Mouse (Mus musculus) ES-E14 (cell line): ENCODE measurements at regions not wholly inside any gene's neighbourhood (a gene's known extent, or its start where the extent isn't known, plus 50 kb on each side); places are given as distances from the start of the nearest gene placed in this dataset.

ENCODE experiments used
- DNase-seq: peaks from one replicate; pipeline ENCODE4 v3.0.0-alpha.2; 2013; ENCODE audit warnings: low read depth, low spot score
- H3K27ac ChIP-seq: 2 replicates; pipeline ENCODE4 v1.5.1; 2012; ENCODE audit warnings: low read depth, mild to moderate bottlenecking, low read length, moderate library complexity, mixed read lengths; ENCODE audit not compliant: poor library complexity, insufficient read depth, severe bottlenecking
- H3K36me3 ChIP-seq: 2 replicates; pipeline ENCODE4 v1.6.1; 2012; ENCODE audit warnings: mild to moderate bottlenecking, low read length, moderate library complexity, mixed read lengths; ENCODE audit not compliant: control insufficient read depth, poor library complexity, insufficient read depth, severe bottlenecking
- H3K4me1 ChIP-seq, 2 experiments: fragments of 150-350 bp in 1 of 2; sonication (generic) in 1 of 2; 2 replicates each; pipeline ENCODE4 v1.6.1; 2012; ENCODE audit warnings: low read length in 2 of 2, mild to moderate bottlenecking in 1 of 2, mixed read lengths in 1 of 2; ENCODE audit not compliant: control insufficient read depth in 2 of 2, insufficient read depth in 2 of 2, poor library complexity in 1 of 2
- H3K4me3 ChIP-seq, 2 experiments: fragments of 150-350 bp in 1 of 2; sonication (generic) in 1 of 2; 2 replicates each; pipeline ENCODE4 v1.5.1; 2012; ENCODE audit warnings: low read length in 2 of 2, low read depth in 1 of 2, mild to moderate bottlenecking in 1 of 2, mixed read lengths in 1 of 2; ENCODE audit not compliant: insufficient read depth in 1 of 2, poor library complexity in 1 of 2, severe bottlenecking in 1 of 2
- H3K9ac ChIP-seq: 2 replicates; pipeline ENCODE4 v1.6.1; 2012; ENCODE audit warnings: low read depth, mild to moderate bottlenecking, low read length, mixed read lengths; ENCODE audit not compliant: poor library complexity, insufficient read depth, severe bottlenecking
- H3K9me3 ChIP-seq: fragments of 150-350 bp; sonication (generic); 2 replicates; pipeline ENCODE4 v1.6.1; 2012; ENCODE audit warnings: low read depth, mild to moderate bottlenecking, low read length; ENCODE audit not compliant: control insufficient read depth, insufficient read depth
- CHD2 ChIP-seq: IDR thresholded peaks from 2 replicates; pipeline ENCODE4 v1.6.1; 2014; ENCODE audit warnings: mild to moderate bottlenecking, low read depth, low read length, inconsistent platforms
- HCFC1 ChIP-seq: IDR thresholded peaks from 2 replicates; pipeline ENCODE4 v1.6.1; 2012; ENCODE audit warnings: low read length, inconsistent platforms, borderline replicate concordance; ENCODE audit not compliant: insufficient read depth
- MAFK ChIP-seq: IDR thresholded peaks from 2 replicates; pipeline ENCODE4 v1.6.1; 2014; ENCODE audit warnings: mild to moderate bottlenecking, low read depth, low read length, inconsistent platforms; ENCODE audit not compliant: insufficient read depth
- ZC3H11A ChIP-seq: IDR thresholded peaks from 2 replicates; pipeline ENCODE4 v1.6.1; 2012; ENCODE audit warnings: low read depth, mild to moderate bottlenecking, inconsistent platforms, low read length, borderline replicate concordance
- ZNF384 ChIP-seq: IDR thresholded peaks from 2 replicates; pipeline ENCODE4 v1.6.1; 2012; ENCODE audit warnings: low read depth, low read length, inconsistent platforms
- in situ Hi-C, 2 experiments: fragments of 600-800 bp; cut with MboI; formaldehyde crosslinking; loops; one replicate each; pipeline ENCODE4 v1.15.1; 2025; ENCODE audit warnings: low sequenced_read_pairs in 2 of 2, inconsistent platforms in 1 of 2; ENCODE audit not compliant: unreplicated experiment in 2 of 2

DNA sequence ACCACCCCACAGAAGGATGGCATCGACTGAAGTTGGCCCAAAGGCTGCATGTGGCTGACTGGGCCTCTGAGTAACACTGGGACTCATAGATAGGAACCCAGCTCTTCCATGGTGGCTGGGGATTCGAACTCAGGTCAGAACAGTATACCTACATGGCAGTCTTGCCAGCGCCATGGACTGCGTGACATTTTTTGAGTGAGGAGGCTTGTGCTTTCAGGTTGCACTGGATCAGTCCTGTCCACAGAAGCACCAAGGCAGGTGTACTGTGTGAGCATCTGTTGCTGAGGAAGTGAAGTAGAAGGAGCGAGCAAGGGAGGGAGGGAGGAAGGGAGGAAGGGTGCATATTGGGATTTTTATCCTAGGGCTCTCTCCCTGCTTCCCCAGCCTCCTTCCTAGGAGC lies 454.7 kb downstream of the Med13l start:
- in situ Hi-C loops = no loop called here
- no peak for DNase-seq
- no peak overlapping the region for H3K9ac ChIP-seq
- H3K36me3 ChIP-seq = no peaks in the 10 kb centered on the region
- no peak overlapping the region for H3K4me3 ChIP-seq
- no peak for TF ChIP-seq ZC3H11A
- no peak for TF ChIP-seq HCFC1
- no peak for TF ChIP-seq CHD2
- no peak for TF ChIP-seq ZNF384
- TF ChIP-seq MAFK = no peak
- H3K4me1 ChIP-seq = no peaks in the 10 kb centered on the region
- no peak overlapping the region for H3K27ac ChIP-seq
- H3K9me3 ChIP-seq = no peaks in the 10 kb centered on the region

GRCm38 (mm10) chr5:119015606-119016255 lies 455.3 kb downstream of the Med13l start:
- Histone ChIP-seq H3K36me3 (no peaks in the 10 kb centered on the region), H3K9ac (no peak overlapping the region), H3K4me3 (no peak overlapping the region), H3K4me1 (no peaks in the 10 kb centered on the region), H3K27ac (no peak overlapping the region), H3K9me3 (no peaks in the 10 kb centered on the region)
- in situ Hi-C loops = no loop called here
- no peak for DNase-seq
- no peak for TF ChIP-seq ZNF384
- TF ChIP-seq CHD2 = no peak
- no peak for TF ChIP-seq ZC3H11A
- TF ChIP-seq MAFK = no peak
- no peak for TF ChIP-seq HCFC1

- H3K36me3 ChIP-seq = no peaks in the 10 kb centered on the region
- no peak for DNase-seq
- no peaks in the 10 kb centered on the region for H3K4me1 ChIP-seq
- in situ Hi-C loops = no loop called here
- no peak overlapping the region for H3K9ac ChIP-seq
- no peaks in the 10 kb centered on the region for H3K9me3 ChIP-seq
- H3K27ac ChIP-seq = no peak overlapping the region
- no peak overlapping the region for H3K4me3 ChIP-seq
- no peak for TF ChIP-seq CHD2
- no peak for TF ChIP-seq HCFC1
- no peak for TF ChIP-seq ZC3H11A
- no peak for TF ChIP-seq ZNF384
- TF ChIP-seq MAFK = no peak
Measured at GRCm38 (mm10) chr5:119016420-119016819, 455.9 kb downstream of the Med13l start.

DNA sequence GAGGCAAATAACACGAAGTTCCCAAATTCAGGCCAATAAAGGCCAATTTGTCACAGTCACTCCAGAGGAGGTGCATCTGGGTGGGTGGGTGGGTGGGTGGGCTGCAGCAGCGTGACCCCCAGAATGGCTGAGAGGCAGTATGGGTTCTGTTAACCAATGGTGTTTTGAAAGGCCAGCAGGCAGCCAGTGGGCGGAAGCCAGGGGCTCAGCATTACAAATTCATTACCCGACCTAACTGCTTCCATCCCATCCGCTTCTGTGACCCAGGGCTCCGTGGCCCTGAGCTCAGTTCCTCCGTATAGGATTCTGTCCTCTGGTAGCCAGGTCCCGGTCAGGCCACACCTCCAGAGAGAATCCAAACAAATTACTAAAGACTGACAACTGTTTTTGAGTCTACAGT lies 463.5 kb downstream of the Med13l start:
- no peak for DNase-seq
- Histone ChIP-seq H3K4me1 (no peaks in the 10 kb centered on the region), H3K4me3 (no peak overlapping the region), H3K9ac (no peak overlapping the region), H3K27ac (no peak overlapping the region), H3K36me3 (no peaks in the 10 kb centered on the region), H3K9me3 (no peaks in the 10 kb centered on the region)
- in situ Hi-C loops = no loop called here
- TF ChIP-seq HCFC1 (no peak), ZC3H11A (no peak), ZNF384 (no peak), MAFK (no peak), CHD2 (no peak)

GRCm38 (mm10) chr5:119032051-119032450 lies 471.6 kb downstream of the Med13l start:
- Histone ChIP-seq H3K4me3 (no peak overlapping the region), H3K4me1 (no peaks in the 10 kb centered on the region), H3K9me3 (no peaks in the 10 kb centered on the region), H3K27ac (no peak overlapping the region), H3K36me3 (no peaks in the 10 kb centered on the region), H3K9ac (no peak overlapping the region)
- in situ Hi-C loops = no loop called here
- no peak for DNase-seq
- TF ChIP-seq CHD2 (no peak), ZNF384 (no peak), HCFC1 (no peak), ZC3H11A (no peak), MAFK (no peak)
